Mouse (Mus musculus): ENCODE data around the gene Agap3. TPM values are rescaled to one million over a fixed set of nuclear protein-coding genes. Genes with fewer than 3 reads are reported as not detected.

Agap3 gene
- polyA plus RNA-seq, 1 experiment: 44.7 TPM

DNA sequence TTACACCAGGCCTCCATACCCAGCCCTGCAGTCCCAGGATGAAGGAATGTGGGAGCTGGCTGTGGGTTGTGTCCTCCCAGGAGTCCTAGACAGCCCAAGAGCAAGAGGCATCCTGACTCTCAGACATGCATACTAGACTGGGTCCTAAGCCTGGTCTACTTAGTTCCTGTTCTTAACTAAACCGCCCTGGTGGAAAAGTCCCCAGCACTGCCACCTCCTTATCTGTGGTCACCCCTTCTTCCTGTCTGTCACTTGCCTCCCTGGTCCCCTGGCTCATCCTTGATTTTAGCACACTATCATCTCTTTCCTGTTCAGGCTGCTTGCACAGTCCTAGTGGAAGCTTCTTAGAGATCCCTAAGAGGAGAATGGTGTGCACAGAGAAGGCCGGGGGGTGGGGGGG is 53.5 kb downstream of the Agap3 start:
- Histone ChIP-seq H3K4me3 (ENCODE audit: extremely low read depth, insufficient read depth, insufficient read length) (no peak overlapping the region), H3K27ac (ENCODE audit: insufficient read depth, low read length) (no peak overlapping the region), H3K36me3 (ENCODE audit: control insufficient read depth, insufficient read depth, low read length) (peaks cover 11% of the 10 kb centered on the region), H3K4me1 (ENCODE audit: control insufficient read depth, insufficient read depth, insufficient read length) (0 out of 2 replicates have a peak, but pooled peaks cover 3% of the 10 kb centered on the region), H3K27me3 (ENCODE audit: control insufficient read depth, insufficient read depth, low read length) (no peaks in the 10 kb centered on the region)
- no peak for DNase-seq (ENCODE audit: low read depth in 1 of 2, low spot score in 2 of 2)
- 34% methylated on average over 2 of the region's 2 CpGs for WGBS
- TF ChIP-seq CTCF (IDR thresholded peaks at IDR 0.05; ENCODE audit: extremely low read depth, insufficient read depth, insufficient read length, insufficient replicate concordance) (no peak), POLR2A (IDR thresholded peaks at IDR 0.05; ENCODE audit: low read depth, low read length) (no peak)

DNA sequence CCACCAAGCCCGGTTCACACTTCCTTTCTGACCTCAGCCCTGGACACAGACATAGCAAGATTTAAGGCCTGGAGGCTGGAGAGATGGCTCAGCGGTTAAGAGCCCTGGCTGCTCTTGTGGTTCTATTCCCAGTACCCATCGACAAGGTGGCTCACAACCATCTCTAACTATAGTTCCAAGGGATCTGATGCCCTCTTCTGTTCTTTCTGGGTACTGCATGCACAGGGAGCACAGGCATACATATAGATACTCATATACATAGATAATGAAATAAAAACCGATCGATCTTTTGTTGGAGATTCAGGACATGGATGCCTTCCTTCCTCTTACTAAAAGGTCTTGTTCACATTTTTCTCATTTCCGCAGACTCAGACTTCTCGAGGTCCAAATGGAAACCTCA is 56.4 kb downstream of the Agap3 start:
- TF ChIP-seq POLR2A (IDR thresholded peaks at IDR 0.05; ENCODE audit: low read depth, low read length) (no peak), CTCF (IDR thresholded peaks at IDR 0.05; ENCODE audit: extremely low read depth, insufficient read depth, insufficient read length, insufficient replicate concordance) (no peak)
- Histone ChIP-seq H3K4me3 (ENCODE audit: extremely low read depth, insufficient read depth, insufficient read length) (no peak overlapping the region), H3K36me3 (ENCODE audit: control insufficient read depth, insufficient read depth, low read length) (no peaks in the 10 kb centered on the region), H3K27ac (ENCODE audit: insufficient read depth, low read length) (no peak overlapping the region), H3K27me3 (ENCODE audit: control insufficient read depth, insufficient read depth, low read length) (no peaks in the 10 kb centered on the region), H3K4me1 (ENCODE audit: control insufficient read depth, insufficient read depth, insufficient read length) (0 out of 2 replicates have a peak, but pooled peaks cover 3% of the 10 kb centered on the region)
- 87% methylated on average over 7 of the region's 7 CpGs for WGBS
- DNase-seq (ENCODE audit: low read depth in 1 of 2, low spot score in 2 of 2): no peak

DNA sequence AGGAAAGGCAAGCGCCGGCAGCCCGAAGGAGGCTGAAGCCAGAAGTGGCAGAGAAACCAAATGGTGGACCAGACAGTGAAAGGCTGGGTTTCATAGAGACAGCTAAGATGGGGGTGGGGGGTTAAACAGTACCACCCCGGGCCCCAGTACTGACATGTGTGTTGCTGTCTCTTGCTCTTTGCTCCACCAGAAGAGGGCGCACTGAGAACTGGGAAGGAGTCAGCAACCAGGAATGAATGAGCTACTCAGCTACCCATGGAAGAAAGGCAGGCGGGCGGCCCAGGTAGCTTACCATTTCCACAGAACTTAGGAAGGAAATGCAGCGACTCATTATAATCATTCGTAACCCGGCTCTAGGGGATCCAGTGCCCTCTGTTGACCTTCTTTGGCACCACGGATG is 58.7 kb downstream of the Agap3 start:
- no peaks in the 10 kb centered on the region for H3K27me3 ChIP-seq (ENCODE audit: control insufficient read depth, insufficient read depth, low read length)
- 52% methylated on average over 11 of the region's 11 CpGs for WGBS
- peak in 1 of 2 experiments; percentile 18 for DNase-seq (ENCODE audit: low read depth in 1 of 2, low spot score in 2 of 2)

DNA sequence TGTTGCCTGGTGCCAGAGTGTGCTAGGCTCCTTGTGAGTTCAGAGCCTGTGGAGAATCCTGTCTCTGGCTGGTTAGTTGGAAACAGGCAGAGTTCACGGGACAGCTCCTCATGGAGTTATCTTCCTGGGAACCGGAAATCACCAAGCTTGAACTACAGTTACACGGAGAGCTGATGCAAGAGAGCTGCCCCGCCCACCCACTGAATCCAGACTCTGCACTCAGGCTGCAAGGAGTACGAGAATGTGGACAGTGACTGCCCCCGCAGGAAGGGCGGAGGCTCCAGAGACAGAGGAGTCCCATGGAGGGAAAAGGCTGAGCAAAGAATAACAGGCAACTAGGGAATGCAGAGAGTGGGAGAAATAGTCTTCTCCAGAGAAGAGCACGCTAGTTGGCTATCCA is 60.3 kb downstream of the Agap3 start:
- WGBS: 66% methylated on average over 8 of the region's 8 CpGs
- no peaks in the 10 kb centered on the region for H3K36me3 ChIP-seq (ENCODE audit: control insufficient read depth, insufficient read depth, low read length)
- no peaks in the 10 kb centered on the region for H3K27me3 ChIP-seq (ENCODE audit: control insufficient read depth, insufficient read depth, low read length)
- no peaks in the 10 kb centered on the region for H3K4me1 ChIP-seq (ENCODE audit: control insufficient read depth, insufficient read depth, insufficient read length)
- no peak overlapping the region for H3K27ac ChIP-seq (ENCODE audit: insufficient read depth, low read length)
- TF ChIP-seq CTCF (IDR thresholded peaks at IDR 0.05; ENCODE audit: extremely low read depth, insufficient read depth, insufficient read length, insufficient replicate concordance) (no peak), POLR2A (IDR thresholded peaks at IDR 0.05; ENCODE audit: low read depth, low read length) (no peak)
- DNase-seq (ENCODE audit: low read depth in 1 of 2, low spot score in 2 of 2): no peak
- H3K4me3 ChIP-seq (ENCODE audit: extremely low read depth, insufficient read depth, insufficient read length): no peak overlapping the region

More for the DNA sequence above, 58.7 kb downstream of the Agap3 start:
- TF ChIP-seq CTCF (IDR thresholded peaks at IDR 0.05; ENCODE audit: extremely low read depth, insufficient read depth, insufficient read length, insufficient replicate concordance) (peak; percentile 23; the same call in 1 of the 2 replicates), POLR2A (IDR thresholded peaks at IDR 0.05; ENCODE audit: low read depth, low read length) (no peak)
- H3K4me1 ChIP-seq (ENCODE audit: control insufficient read depth, insufficient read depth, insufficient read length): no peaks in the 10 kb centered on the region
- H3K27ac ChIP-seq (ENCODE audit: insufficient read depth, low read length): no peak overlapping the region
- H3K4me3 ChIP-seq (ENCODE audit: extremely low read depth, insufficient read depth, insufficient read length): no peak overlapping the region
- no peaks in the 10 kb centered on the region for H3K36me3 ChIP-seq (ENCODE audit: control insufficient read depth, insufficient read depth, low read length)

DNA sequence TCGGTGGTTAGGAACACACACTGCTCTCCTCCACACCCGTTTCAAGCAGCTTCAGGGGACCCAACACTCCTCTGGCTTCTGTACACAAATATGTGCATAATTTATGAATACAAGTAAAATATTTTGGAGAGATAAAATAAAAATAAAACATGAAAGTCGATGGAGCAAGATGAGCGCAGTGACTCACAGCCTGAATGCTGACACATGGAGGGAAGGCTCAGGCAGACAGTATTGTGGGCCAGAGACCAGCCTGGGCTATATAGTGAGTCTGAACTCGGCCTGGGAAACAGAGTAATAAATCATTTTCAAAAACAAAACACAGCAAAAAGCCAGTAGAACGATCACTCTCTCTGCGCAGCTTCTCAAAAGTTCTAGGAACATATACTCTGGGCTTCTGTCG is 69.4 kb downstream of the Agap3 start:
- WGBS: 55% methylated on average over 8 of the region's 8 CpGs
- H3K36me3 ChIP-seq (ENCODE audit: control insufficient read depth, insufficient read depth, low read length): no peaks in the 10 kb centered on the region
- H3K27ac ChIP-seq (ENCODE audit: insufficient read depth, low read length): no peak overlapping the region
- peaks cover 22% of the 10 kb centered on the region for H3K27me3 ChIP-seq (ENCODE audit: control insufficient read depth, insufficient read depth, low read length)
- no peaks in the 10 kb centered on the region; the same call in 1 of the 2 replicates for H3K4me1 ChIP-seq (ENCODE audit: control insufficient read depth, insufficient read depth, insufficient read length)
- no peak for TF ChIP-seq CTCF (IDR thresholded peaks at IDR 0.05; ENCODE audit: extremely low read depth, insufficient read depth, insufficient read length, insufficient replicate concordance)
- no peak for TF ChIP-seq POLR2A (IDR thresholded peaks at IDR 0.05; ENCODE audit: low read depth, low read length)
- H3K4me3 ChIP-seq (ENCODE audit: extremely low read depth, insufficient read depth, insufficient read length): no peak overlapping the region
- DNase-seq (ENCODE audit: low read depth in 1 of 2, low spot score in 2 of 2): no peak

DNA sequence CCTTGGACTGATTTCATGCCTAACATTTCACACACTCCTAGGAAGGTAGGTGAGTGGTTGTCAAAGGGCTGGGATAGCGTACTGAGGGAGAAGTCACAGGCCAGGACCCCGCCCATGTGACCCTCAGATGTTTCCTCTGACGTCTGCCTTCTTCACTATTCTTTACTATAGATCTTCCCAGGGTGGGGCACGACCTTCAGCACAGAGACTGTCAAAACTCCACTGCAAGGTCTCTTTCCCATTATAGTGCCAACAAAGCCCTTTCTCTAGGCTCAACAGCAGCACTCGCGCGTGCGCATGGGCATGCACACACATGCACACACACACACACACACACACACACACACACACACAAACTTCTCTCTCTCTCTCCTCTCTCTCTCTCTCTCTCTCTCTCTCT is 71.8 kb downstream of the Agap3 start:
- no peaks in the 10 kb centered on the region for H3K36me3 ChIP-seq (ENCODE audit: control insufficient read depth, insufficient read depth, low read length)
- no peak overlapping the region for H3K27ac ChIP-seq (ENCODE audit: insufficient read depth, low read length)
- peaks cover 30% of the 10 kb centered on the region for H3K27me3 ChIP-seq (ENCODE audit: control insufficient read depth, insufficient read depth, low read length)
- DNase-seq (ENCODE audit: low read depth in 1 of 2, low spot score in 2 of 2): no peak
- H3K4me3 ChIP-seq (ENCODE audit: extremely low read depth, insufficient read depth, insufficient read length): no peak overlapping the region
- WGBS: 68% methylated on average over 8 of the region's 8 CpGs
- TF ChIP-seq POLR2A (IDR thresholded peaks at IDR 0.05; ENCODE audit: low read depth, low read length) (no peak), CTCF (IDR thresholded peaks at IDR 0.05; ENCODE audit: extremely low read depth, insufficient read depth, insufficient read length, insufficient replicate concordance) (no peak)
- no peaks in the 10 kb centered on the region; the same call in 1 of the 2 replicates for H3K4me1 ChIP-seq (ENCODE audit: control insufficient read depth, insufficient read depth, insufficient read length)

DNA sequence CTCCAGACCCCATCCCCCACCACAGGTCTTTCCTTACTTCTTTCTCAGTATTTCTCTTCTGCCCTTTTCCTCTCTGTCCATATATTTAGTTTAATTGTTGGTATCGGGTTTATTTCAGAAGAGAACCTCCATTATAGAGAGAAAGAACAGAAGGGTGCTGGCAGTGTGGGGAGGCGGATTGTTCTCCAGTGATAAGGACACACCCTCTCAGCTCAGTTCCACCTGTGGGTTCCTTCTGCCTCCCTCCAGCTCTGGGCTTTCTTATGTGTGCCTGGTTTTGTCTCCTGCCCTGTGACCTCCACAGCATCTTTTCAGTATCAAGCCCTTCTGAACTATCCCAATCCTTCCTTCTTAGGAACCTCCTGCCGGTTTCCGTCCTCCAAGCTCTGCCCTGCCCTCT is 72.5 kb downstream of the Agap3 start:
- WGBS: 23% methylated on average over 4 of the region's 4 CpGs
- no peak for TF ChIP-seq CTCF (IDR thresholded peaks at IDR 0.05; ENCODE audit: extremely low read depth, insufficient read depth, insufficient read length, insufficient replicate concordance)
- TF ChIP-seq POLR2A (IDR thresholded peaks at IDR 0.05; ENCODE audit: low read depth, low read length): no peak
- H3K27me3 ChIP-seq (ENCODE audit: control insufficient read depth, insufficient read depth, low read length): peaks cover 30% of the 10 kb centered on the region
- no peak overlapping the region for H3K4me3 ChIP-seq (ENCODE audit: extremely low read depth, insufficient read depth, insufficient read length)
- no peaks in the 10 kb centered on the region; the same call in 1 of the 2 replicates for H3K4me1 ChIP-seq (ENCODE audit: control insufficient read depth, insufficient read depth, insufficient read length)
- no peaks in the 10 kb centered on the region for H3K36me3 ChIP-seq (ENCODE audit: control insufficient read depth, insufficient read depth, low read length)
- no peak overlapping the region for H3K27ac ChIP-seq (ENCODE audit: insufficient read depth, low read length)
- DNase-seq (ENCODE audit: low read depth in 1 of 2, low spot score in 2 of 2): no peak
